Mouse (Mus musculus) lung, postnatal 10 days (tissue): ENCODE results near the gene Nptx1.

Experiments used
- DNase-seq: peaks from one replicate; pipeline ENCODE4 v3.0.0; 2021

Gene Nptx1

DNA sequence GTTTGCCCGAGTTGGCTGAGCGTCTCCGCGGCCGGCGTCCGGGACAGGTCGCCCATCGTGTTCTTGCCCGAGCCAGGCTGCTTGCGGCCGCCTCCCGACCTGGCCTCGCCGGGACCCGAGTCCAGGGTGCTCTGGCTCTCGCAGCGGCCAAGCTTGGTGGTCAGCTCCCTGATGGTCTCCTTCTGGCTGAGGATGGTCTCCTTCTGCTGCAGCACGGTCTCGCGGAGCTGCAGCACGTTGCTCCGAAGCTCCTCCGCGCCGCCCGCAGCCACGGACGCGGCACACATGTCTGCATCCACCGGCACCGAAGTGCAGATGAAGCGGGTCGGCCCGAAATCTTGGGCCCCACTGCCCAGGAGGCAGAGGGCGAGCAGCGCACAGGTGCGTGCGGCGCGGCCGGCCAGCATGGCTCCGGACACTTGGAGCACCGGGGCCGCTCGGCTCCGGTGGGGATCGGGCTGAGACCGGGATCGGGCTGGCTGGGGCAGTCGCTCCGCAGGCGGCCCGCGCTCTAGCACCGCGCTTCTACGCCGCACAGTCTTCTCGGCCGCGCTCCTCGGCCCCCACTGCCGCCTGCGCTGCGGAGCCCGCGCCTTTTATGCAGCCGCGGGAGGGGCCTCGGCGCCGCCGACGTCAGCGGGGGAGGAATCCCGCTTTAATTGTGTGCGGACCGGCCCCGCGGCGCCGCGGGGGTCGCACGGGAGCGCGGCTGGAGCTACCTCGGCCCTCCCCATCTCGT is at the start of gene Nptx1:
TSS of gene Nptx1 (minus strand) at position 571 of the 739 bp plus-strand sequence.
- no peak for DNase-seq

DNA sequence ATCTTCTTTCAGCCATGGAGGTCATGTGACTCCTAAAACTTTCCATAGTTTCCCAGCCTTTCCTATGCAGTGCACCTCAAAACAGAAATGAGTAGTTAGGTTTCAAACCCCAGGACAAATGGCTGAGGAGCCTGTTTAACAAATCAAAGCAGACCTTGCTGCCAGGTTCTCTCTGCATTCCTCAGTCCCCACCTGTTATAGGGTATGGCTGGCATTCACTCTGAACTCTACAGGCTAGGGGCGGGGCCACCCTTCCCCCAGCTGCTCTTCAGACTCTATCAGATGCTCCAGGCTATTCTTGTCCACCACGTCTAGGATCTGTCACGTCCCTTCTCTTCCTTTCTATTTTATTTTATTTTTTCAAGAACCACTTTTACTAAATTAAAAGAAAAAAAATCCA is 46.4 kb upstream of the Nptx1 start:
- peak; percentile 6 for DNase-seq

DNA sequence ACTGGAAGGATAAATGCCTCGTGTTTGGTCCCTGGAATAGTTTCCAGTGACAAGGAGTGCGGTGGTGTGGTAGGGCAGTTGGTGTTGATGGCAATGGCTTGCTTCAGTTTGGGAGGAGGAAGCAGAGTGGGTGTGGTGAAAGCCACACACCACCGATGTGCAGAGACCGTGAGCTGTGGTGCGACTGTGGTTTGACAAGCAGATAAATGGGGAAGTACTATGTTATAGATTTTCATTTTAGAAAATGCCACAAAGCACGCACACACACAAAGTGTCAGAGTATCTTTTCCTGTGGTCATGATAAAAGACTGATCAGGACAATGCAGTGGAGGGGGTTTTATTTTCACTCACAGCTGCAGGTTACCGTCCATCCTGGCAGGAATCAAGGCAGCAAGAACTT is 41.7 kb upstream of the Nptx1 start:
- no peak for DNase-seq

DNA sequence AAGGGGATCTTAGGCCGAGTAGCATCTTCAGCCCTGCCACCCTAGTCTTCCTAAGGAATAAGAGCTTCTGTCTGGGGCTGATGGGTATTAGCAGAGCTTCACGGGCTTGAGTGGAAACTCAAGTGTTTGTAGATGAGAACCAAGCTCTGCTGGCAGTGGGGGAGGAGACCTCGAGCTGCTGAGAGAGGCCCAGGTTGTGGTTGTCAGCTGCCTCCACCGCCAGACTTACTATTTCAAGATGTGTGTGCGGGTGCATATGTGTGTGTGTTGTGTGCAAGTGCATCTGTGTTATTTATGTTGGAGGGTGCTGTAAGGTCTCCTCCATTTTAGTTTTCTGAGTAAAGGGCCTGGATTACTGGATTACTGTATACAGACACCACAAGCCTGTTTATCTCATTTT is 39.6 kb upstream of the Nptx1 start:
- no peak for DNase-seq

DNA sequence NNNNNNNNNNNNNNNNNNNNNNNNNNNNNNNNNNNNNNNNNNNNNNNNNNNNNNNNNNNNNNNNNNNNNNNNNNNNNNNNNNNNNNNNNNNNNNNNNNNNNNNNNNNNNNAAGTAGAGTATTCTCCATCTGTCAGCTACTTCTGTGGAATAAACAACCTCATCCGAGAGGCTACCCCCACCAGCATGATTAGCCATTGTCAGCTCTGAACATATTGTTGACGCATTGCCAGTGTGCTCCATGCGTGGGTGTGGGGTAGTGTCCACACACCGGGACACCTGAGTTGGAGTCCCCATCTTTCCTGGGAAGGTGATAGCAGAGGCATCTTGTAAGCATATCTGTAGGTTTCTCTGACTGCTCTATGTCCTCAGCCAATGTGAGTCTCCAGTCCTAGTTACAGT is 39.0 kb upstream of the Nptx1 start:
- no peak for DNase-seq

DNA sequence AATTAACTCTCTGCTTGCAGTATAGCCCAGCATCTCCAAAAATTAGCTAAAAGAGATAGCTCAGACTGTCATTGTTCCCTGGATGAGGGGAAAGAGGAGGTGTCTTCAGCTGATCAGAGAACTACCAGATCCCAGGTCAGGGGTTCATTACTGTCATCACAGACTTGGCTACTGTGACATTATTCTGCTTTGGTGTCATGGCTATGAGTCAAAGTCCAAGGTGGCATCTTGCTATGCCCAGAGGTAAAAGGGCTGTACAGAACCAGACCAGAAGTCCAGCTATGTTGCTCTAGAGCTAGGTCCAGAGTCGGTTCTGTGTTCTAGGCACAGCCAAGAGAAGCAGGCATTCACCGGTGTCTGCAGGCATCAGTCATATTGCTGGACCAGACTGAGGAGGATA is 30.2 kb upstream of the Nptx1 start:
- DNase-seq = no peak

DNA sequence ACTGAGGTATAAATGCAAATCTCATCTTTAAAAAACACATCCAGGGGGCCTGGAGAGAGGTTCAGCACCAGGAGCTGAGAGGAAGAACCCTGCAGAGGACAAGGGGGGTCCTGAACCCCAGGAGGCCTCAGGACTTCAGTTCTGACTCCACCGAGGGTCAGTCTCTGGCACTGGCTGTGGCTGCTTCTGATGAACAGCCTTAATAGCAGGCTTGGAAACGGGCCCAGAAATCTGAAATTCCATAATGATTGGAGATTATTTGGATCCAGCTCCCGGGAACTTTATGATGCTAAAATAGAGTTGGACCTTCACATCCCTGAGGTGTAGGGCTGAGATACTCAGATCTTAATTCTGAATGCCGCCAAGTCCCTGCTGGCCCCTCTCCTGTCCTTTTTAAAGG is 29.3 kb upstream of the Nptx1 start:
- peak; percentile 29 for DNase-seq

DNA sequence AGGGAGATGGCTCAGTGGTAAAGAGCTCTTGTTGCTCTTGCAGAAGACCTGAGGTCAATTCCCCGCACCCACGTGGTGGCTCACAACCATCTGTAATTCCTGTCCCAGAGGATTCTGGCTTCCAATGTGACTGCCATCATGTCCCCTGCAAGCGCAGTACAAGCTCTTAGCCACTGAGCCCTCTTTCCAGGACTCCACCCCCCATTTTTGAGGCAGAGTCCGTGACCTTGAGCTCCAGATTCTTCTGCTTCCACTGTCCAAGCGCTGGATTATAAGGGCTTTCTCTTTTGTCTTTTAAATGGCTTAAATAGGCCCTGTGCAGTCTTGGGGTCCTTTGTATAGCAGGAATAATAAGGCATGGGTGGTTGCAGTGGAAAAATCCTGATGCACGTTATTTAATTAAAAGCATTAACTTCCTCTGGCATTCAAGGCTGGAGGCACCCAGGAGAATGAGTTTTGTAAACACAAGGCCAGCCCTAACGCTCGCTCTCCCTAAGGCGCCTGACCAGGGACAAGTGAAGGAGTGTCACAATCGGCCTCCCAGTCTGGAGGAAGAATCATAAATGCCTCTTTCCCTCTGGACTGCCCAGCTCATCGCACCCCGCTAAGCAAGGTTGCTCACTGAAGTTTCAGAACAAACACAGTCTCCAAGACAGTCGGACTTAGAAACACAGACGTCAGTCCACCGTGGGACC is 24.9 kb upstream of the Nptx1 start:
- no peak for DNase-seq

DNA sequence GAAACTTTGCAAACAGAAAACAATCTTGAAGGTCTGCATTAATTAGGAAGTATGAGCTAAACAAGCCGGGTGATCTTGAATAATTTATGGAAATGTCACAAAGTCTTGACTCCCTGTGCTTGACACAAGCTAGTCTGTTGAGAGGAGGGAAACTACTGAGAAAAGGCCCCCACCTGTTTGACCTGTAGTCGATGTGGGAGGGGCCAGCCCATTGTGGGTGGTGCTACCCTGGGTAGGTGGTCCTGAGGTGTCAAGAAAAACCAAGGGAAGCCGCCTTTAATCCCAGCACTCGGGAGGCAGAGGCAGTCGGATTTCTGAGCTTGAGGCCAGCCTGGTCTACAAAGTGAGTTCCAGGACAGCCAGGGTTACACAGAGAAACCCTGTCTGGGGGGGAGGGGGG is 18.6 kb upstream of the Nptx1 start:
- no peak for DNase-seq

DNA sequence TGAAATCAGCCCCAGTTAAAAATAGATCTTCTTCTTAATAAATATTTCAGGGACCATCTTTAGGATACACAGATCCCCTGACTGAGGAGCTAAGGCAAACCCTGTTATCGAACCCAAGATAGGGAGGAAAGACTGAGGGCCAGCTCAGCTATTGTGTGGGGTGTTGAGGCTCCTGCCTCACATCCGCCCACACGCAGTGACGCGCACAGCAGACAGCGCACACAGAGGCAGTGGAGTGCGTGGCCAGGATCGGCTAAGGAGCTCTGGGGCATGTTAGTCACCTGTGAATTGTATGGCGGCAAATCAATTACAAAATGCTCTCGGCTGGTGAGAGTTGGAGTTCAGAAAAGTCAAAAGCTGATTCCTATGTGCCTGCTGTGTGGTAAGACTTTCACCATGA is 18.1 kb upstream of the Nptx1 start:
- DNase-seq = no peak

DNA sequence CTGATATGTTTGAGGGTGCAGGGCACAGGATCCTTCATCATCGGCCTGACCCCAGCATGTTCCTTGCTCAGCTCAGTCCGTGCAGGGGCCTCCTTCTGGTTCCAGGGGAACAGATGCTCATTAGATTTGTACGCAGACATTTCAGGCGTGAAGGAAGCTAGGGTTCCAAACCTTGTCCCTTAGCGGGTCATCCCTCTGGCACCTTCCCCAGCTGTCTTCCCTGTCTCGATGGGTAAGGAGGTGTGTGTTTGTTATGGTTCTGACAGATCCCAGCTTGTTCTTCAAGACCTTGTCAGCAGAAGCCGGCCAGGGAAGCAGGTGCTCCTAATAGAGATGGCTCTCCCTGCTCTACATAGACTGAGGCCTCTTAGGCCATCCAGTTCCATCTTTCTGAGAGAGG is 17.5 kb upstream of the Nptx1 start:
- no peak for DNase-seq

DNA sequence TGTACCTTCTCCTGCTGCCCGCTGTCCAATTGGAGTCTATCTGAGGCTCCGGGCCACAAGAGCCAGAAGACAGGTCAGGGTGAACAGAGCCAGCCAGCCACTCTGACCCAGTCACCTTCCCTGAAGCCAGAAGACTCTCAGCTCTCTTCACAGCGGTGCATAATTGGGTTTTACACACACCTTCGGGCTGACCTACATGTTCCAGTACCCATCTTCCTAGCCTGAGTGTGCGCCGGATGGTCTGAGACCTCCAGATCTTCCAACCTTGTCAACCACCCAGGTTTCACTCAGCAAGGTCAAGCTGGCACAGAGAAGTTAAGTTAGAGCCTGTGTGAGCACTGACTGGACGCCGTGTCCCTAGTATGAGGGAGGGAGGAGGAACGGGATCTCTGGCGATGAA is 16.8 kb upstream of the Nptx1 start:
- no peak for DNase-seq

DNA sequence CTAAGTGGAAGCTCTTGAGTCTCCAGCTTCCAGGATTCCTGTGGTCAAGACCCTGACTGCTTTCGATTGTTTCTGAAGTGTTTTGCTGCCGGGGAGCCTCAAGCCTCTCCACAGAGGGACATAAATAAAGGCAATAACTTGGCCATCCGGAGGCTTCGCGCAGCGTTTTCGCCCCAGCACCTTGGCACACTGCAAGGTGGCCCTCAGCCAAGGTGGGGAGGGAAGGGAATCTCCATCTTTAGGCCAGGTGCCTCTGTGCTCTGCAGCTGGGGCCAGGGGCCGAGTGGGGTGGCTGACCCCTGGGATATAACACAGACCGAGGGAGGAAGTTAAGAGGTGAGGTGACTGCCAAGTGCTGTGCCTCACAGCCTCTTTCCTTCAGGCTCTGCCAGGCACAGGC is 15.6 kb upstream of the Nptx1 start:
- DNase-seq = no peak

DNA sequence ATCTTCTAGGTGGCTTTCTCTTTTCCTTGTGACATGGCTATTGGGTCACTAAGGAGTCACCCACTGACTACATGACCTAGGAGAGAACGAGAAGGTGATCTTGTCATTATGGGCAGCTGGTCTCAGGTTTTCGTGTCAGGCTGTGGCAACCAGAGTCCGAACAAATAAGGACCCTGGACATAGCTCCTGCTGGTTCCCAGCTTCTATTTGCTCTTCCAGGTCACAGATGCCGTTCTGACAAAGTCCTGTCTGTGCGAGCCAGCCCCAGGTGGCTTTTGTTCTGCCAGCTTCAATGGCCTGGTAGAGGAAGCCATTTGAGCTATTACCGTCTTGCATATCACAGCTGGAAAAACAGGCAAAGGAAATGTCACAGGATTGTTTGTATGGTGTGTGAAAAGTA is 14.7 kb upstream of the Nptx1 start:
- DNase-seq = no peak

DNA sequence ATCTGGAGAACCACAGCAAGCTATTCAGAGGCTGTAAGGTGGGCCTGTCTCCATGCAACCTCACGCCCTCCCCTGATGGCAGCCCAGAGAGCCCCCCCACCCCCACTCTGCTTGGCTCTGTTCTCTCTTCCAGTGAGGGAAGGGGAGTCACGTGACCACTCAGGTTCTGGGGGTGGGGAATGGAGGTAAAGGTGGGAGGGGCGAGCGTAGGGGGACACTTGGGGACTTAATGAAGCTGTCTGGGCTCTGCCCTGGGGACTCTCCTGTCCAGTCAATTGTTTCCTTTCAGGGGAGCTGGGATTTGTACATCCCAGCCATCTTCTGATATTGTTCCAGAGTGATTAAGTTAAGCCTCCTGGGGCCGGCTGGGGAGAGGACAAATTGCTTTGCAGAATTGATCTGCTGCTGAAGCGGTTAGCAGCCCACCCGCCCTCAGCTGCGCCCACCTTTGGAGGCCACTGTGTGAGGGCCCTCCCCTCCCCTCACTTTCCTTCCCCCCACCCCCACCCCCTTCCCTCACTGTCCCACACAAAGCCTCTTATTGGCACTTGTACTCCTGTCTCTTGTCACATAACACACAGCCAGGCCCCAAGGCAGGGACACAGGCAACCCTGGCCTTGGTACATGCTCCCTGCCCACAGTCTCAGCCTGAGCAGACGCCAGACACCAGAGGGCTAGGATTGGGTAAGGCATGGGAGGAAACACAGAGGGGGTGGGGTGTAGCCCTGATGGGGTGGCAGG is 11.5 kb upstream of the Nptx1 start:
- no peak for DNase-seq

DNA sequence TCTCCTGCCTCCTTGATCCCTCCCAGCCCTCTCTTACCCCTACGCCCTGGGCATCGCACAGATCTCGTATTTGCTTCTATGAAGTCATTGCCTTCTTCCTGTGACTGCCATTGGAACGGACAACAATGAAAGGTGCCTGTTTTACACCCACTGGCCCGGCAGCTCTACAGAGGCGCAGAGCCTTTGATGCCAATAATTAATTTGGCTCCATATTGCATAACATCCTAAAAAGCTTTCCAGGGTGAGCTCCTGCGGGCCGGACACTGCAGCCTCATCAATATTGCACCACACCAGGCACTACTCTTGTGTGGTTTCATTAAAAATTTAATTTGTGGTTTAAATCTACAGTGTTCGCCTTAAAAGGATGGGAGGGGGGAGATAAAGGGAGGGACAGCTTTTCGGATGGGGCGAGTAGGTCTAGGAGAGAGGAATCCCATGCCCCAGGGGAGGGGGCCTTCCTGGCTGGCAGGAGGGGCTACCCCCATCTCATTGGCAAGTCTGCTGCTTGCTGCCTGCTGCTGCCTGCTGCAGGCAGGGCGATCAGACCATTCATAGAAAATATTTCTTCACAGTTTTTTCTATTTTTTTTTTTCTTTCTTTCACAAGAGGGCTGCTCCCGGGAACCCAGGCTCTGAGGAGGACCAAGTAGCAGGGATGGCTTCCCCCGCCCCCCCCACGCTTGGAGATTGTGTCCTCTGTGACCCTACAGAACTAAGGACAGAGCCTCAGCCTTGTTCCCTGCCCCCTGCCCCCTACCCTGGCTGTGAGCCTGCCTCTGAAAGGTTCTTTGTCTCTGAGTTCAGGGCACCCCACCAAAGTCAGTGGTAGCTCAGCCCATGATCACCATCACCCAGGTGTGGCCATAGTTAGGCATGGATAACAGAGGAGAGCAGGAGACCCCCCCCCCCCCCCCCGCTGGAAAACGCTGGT is 10.7 kb upstream of the Nptx1 start:
- no peak for DNase-seq

DNA sequence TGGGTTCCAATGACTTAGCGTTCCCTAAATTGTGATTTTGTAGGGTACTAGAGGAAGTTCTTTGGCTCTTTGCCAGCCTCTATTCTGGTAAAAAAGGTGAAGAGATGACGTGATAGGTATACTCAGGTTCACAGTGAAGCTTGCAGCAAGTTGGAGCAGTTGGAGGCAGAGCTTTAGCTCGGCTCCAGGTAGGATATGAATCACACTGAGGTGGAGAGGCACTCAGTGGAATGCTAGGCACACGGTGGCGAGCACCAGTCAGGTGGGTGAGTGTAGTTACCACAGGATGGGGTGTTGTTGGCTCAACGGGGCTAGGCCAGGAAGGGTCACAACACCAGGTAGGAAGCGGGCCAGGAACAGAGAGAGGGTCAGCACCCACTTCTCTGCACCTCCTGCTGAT is 7.6 kb upstream of the Nptx1 start:
- no peak for DNase-seq

DNA sequence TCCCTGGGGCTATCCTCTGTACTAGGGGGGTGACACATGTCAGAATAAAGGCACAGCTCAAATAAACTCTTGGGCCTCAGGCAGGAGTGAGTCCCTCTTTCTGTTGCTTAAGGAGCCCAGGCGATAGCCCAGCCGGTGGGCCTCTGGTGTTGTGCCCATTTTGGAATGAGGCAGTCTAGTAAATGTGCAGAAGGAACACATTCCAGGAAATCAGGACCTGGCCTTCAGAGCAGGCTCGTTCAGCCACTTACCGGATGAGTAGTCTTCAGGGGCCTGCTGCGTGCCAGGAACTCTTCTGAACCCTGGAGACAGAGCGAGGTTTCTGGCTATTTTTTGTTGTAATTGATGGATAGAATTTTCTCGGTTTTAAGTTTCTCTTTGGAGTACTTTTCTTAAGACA is 7.2 kb upstream of the Nptx1 start:
- no peak for DNase-seq

DNA sequence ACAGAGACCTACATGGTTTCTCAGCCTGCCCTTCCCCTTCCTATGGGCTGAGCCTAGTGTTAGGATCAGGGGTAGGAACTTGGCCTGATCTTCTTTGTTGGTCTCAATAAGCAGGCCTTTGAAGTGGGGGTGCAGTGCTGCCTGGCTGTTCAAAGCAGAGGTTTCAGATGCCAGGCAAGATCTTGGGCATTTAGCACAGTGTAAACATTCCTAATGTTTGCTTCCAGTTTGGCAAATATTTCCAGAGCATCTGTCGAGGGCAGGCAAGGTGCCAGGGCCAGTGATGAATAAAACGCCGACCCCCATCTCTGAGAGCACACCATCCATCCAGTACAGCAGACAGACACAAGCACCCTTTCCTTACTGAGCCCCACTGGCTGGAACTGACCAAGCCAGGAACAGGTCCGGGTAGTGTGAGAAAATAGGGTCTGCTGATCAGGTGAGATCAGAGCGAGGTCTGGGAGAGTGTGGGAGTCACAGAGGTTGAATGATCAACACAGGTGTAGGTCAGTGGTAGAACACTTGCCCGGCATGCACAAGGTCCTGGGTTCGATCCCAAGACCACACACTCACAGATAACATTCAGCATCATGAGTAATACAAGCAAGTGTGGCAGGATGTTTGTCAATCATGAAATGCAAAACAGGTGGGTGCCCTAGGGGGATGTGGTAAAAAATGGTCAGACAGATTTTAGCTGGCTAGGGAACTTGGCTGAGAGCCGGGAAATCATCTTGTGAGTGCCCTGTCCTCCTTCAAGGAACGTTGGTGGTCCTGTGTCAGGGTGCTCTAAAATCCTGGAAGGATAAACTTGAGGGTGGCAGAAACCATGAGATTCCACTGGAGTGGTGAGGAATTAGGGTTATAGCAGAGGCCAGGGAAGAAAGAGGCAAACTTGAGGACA is 5.6 kb upstream of the Nptx1 start:
- DNase-seq = peak; percentile 52

DNA sequence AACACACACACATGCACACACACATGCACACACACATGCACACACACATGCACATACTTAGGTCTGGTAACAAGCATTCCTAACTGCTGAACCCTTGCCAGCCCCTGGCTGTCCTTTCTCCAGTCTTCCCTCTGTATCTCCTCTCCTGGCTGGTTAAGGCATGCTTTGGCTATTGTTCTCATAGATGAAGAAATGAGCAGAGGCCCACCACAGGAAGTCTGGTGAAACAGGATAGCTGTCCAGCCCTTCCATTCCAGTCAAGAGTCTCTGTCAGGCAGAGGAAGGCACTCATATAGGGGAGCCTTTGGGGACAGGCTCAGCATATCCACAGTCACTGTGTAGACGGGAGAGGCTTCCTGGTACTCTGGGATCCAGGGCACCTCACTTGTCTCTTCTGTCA is 4.7 kb upstream of the Nptx1 start:
- DNase-seq = no peak

DNA sequence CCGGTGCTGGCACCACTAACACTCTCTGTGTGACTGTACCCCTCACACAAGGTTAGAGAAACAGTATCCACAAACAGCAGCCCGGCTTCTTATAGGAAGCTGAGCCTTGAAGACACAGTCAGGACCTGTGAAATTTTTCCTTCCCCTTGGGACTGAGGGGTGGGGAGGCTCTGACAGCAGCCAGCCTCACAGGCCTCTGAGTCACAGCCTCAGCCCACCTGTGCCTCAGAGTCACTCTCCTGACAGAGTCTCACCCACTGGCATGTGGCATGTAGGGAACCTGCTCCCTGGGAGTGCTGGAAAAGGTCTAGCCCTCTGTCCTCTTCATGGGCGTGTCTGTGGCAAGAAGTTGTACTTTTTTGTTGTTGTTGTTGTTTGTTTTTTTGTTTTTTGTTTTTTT is 3.9 kb upstream of the Nptx1 start:
- no peak for DNase-seq
